Mouse (Mus musculus) heart, embryonic 11.5 days (tissue): ENCODE results near the gene Tbxa2r. TPM values are rescaled to one million over a fixed set of nuclear protein-coding genes. Genes with fewer than 3 reads are reported as not detected.

ENCODE experiments used
- ATAC-seq: fragments of 200-750 bp; cut with Nextera tagmentation; replicated peaks from 2 replicates; pipeline ENCODE4 v1.8.0; 2017; ENCODE audit warnings: moderate library complexity; ENCODE audit not compliant: insufficient number of reproducible peaks, low FRiP score, low TSS enrichment
- H3K27ac ChIP-seq: fragments of 300-500 bp; sonication (generic); 2 replicates; pipeline ENCODE4 v1.5.1; 2014; ENCODE audit warnings: mild to moderate bottlenecking, low read depth, low read length
- H3K27me3 ChIP-seq: fragments of 300-500 bp; sonication (generic); 2 replicates; pipeline ENCODE4 v1.6.1; 2014; ENCODE audit warnings: mild to moderate bottlenecking, low read length, mixed read lengths; ENCODE audit not compliant: control insufficient read depth, insufficient read depth
- H3K36me3 ChIP-seq: fragments of 300-500 bp; sonication (generic); 2 replicates; pipeline ENCODE4 v1.6.1; 2014; ENCODE audit warnings: mild to moderate bottlenecking, low read length, moderate library complexity, mixed read lengths; ENCODE audit not compliant: control insufficient read depth, insufficient read depth
- H3K4me1 ChIP-seq: fragments of 300-500 bp; sonication (generic); 2 replicates; pipeline ENCODE4 v1.6.1; 2014; ENCODE audit warnings: low read length; ENCODE audit not compliant: control insufficient read depth, insufficient read depth
- H3K4me2 ChIP-seq: fragments of 300-500 bp; sonication (generic); 2 replicates; pipeline ENCODE4 v1.6.1; 2014; ENCODE audit warnings: mild to moderate bottlenecking, moderate library complexity
- H3K4me3 ChIP-seq: fragments of 300-500 bp; sonication (generic); 2 replicates; pipeline ENCODE4 v1.5.1; 2014; ENCODE audit warnings: low read depth, low read length
- H3K9ac ChIP-seq: fragments of 300-500 bp; sonication (generic); 2 replicates; pipeline ENCODE4 v1.6.1; 2014; ENCODE audit warnings: mild to moderate bottlenecking, low read depth, low read length, moderate library complexity
- H3K9me3 ChIP-seq: fragments of 300-500 bp; sonication (generic); replicated peaks from 2 replicates; pipeline ENCODE4 v1.6.1; 2016; ENCODE audit warnings: low read length; ENCODE audit not compliant: control insufficient read depth
- WGBS: fragments of 180-500 bp; shearing (Covaris S2); extraction: QIAGEN DNeasy Blood & Tissue Kit; methylation state at CpG from one replicate; pipeline ENCODE4 v1.1.7; 2014; ENCODE audit not compliant: insufficient replicate concordance; 5-methylcytosine and 5-hydroxymethylcytosine counted together
- polyA plus RNA-seq: library from polyadenylated mRNA; unstranded; fragments of >200 nt; fragmentation: Nextera tagmentation; extraction: Ambion mirVana; gene quantifications from 2 replicates; pipeline ENCODE4 v1.2.1, GENCODE M21; 2014

Tbxa2r gene
- polyA plus RNA-seq, 1 experiment from 2014 or later, result 10.9 TPM

GRCm38 (mm10) chr10:81350351-81351063, 22.0 kb downstream of the Tbxa2r start, which contains the start of gene Hmg20b:
Gene Hmg20b (minus strand): TSS chr10:81350480.
- Histone ChIP-seq H3K4me2 (peak within 1 kb of the TSS; percentile 95), H3K27ac (peak within 1 kb of the TSS; percentile 80), H3K9ac (peak within 1 kb of the TSS; percentile 93), H3K9me3 (no peaks in the 10 kb centered on the region), H3K36me3 (peaks cover 11% of the 10 kb centered on the region; the same call in 1 of the 2 replicates), H3K4me1 (peaks cover 37% of the 10 kb centered on the region), H3K27me3 (no peaks in the 10 kb centered on the region), H3K4me3 (peak within 1 kb of the TSS; percentile 85)
- ATAC-seq, result peak; percentile 88
- under 1% methylated on average over 54 of the region's 54 CpGs for WGBS

- Histone ChIP-seq H3K9me3 (no peaks in the 10 kb centered on the region), H3K36me3 (peaks cover 11% of the 10 kb centered on the region; the same call in 1 of the 2 replicates), H3K9ac (peak overlapping the region; percentile 54; the same call in 1 of the 2 replicates), H3K27ac (peak overlapping the region; percentile 41), H3K4me3 (no peak overlapping the region), H3K4me1 (peaks cover 34% of the 10 kb centered on the region), H3K4me2 (peak overlapping the region; percentile 47), H3K27me3 (no peaks in the 10 kb centered on the region)
- no peak for ATAC-seq
- 15% methylated on average over 9 of the region's 9 CpGs for WGBS
These were observed 23.3 kb downstream of the Tbxa2r start for GRCm38 (mm10) chr10:81351678-81352291.

DNA sequence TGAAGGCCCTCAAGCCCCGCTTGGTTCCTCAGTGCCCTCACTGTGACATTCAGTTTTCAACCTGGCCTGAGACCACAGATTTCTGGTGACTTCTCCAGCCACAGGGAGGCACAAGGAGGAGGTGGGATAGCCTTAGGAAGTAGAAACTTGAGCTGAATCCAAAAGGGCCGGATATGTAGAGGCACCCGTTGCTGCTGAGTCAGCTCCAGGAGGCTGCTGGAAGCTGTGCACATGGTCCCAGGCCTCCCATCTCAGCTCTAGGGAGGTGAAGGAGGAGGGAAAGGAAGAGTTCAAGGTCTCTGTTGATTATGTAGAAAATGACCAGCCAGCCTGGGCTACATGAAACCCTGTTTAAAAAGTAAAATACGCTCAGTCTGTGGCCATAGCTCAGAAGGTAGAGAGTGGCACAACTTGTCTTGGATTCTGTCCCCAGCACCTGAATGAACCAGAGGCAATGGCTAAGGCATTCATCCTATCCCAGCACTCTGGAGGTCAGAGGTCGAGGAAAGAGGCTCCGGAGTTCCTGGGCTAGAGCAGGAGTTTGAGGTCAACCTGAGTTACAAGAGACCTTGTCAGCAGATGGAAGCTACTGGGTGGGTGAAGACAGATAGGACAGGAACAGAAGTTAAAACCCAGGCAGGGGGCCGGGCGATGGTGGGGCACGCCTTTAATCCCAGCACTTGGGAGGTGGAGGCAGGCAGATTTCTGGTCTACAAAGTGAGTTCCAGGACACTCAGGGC, 26.4 kb downstream of the Tbxa2r start:
- no peak overlapping the region for H3K9ac ChIP-seq
- H3K27me3 ChIP-seq, result no peaks in the 10 kb centered on the region
- 55% methylated on average over 9 of the region's 9 CpGs for WGBS
- no peak overlapping the region for H3K4me2 ChIP-seq
- no peak overlapping the region for H3K4me3 ChIP-seq
- H3K9me3 ChIP-seq, result no peaks in the 10 kb centered on the region
- H3K36me3 ChIP-seq, result no peaks in the 10 kb centered on the region
- H3K4me1 ChIP-seq, result peaks cover 25% of the 10 kb centered on the region
- no peak for ATAC-seq
- no peak overlapping the region for H3K27ac ChIP-seq

GRCm38 (mm10) chr10:81355533-81355932, 27.0 kb downstream of the Tbxa2r start:
- H3K9ac ChIP-seq, result no peak overlapping the region
- no peak overlapping the region for H3K27ac ChIP-seq
- no peak for ATAC-seq
- H3K9me3 ChIP-seq, result no peaks in the 10 kb centered on the region
- WGBS, result 73% methylated on average over 4 of the region's 4 CpGs
- H3K27me3 ChIP-seq, result no peaks in the 10 kb centered on the region
- H3K4me2 ChIP-seq, result no peak overlapping the region
- no peak overlapping the region for H3K4me3 ChIP-seq
- H3K4me1 ChIP-seq, result peaks cover 26% of the 10 kb centered on the region
- no peaks in the 10 kb centered on the region for H3K36me3 ChIP-seq

DNA sequence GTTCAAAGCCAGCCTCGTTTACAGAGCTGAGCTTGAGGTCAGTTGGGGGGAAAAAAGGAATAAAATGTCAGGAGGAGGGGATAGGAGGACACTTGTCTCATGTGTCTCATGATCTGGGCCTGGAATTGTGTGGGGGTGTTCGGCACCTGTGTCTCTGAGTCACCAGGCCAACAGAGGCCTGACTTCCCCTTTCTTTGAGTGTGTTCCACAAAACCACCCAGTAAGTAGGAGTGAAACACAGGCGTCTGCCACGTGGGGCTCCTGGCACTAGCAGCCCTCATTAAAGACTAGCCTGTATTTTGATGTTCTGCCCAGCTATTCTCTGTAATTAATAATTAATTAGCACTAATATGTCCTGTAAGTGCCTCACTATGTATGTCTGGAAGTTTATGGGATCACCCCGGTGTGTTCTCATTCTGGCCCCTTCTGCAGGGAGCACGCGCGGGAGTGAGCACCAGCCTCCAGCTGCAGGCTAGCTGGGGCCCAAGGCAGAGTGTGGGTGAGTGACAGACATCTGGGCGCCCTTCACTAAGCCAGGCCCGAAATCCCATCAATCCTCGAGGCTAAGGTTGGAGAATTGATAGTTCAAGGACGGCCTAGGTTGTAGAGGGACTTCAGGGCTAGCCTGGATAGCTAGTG, 27.9 kb downstream of the Tbxa2r start:
- Histone ChIP-seq H3K27me3 (no peaks in the 10 kb centered on the region), H3K27ac (no peak overlapping the region), H3K36me3 (no peaks in the 10 kb centered on the region), H3K4me1 (peaks cover 29% of the 10 kb centered on the region), H3K9ac (peak overlapping the region; percentile 2; the same call in 1 of the 2 replicates), H3K4me3 (peak overlapping the region; percentile 68), H3K4me2 (peak overlapping the region; percentile 90), H3K9me3 (no peaks in the 10 kb centered on the region)
- WGBS, result 53% methylated on average over 12 of the region's 12 CpGs
- no peak for ATAC-seq

- Histone ChIP-seq H3K27me3 (no peaks in the 10 kb centered on the region), H3K4me3 (peak within 1 kb of the TSS; percentile 68), H3K27ac (no peak within 1 kb of the TSS; the same call in none of the 2 replicates), H3K4me1 (peaks cover 34% of the 10 kb centered on the region), H3K9ac (peak within 1 kb of the TSS; percentile 85), H3K4me2 (peak within 1 kb of the TSS; percentile 90), H3K9me3 (no peaks in the 10 kb centered on the region), H3K36me3 (no peaks in the 10 kb centered on the region)
- 4% methylated on average over 38 of the region's 79 CpGs for WGBS
- peak; percentile 86 for ATAC-seq
These were observed 28.7 kb downstream of the Tbxa2r start, which contains the start of gene Mfsd12 for GRCm38 (mm10) chr10:81356991-81357844. Gene Mfsd12 (plus strand): TSS chr10:81357491.

DNA sequence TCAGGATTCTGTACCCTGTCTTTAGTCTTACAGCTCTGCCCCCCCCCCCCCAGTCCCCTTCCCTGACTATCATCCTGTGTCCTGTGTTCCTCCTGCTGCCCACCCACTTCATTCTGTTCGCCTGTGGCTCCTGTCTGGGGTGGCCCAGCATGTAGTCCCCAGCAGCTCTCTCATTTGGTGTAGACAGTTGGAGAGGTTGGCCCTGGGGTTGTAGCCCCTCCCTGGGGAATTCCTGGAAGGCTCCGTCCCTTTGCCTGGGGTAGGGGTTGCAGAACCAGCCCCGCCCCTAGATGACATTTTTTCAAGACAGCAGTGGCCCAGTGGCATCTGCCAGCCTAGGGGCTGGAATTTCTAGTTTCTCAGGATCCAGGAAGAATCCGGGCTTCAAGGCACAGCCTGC, 29.7 kb downstream of the Tbxa2r start:
- peak overlapping the region; percentile 85 for H3K9ac ChIP-seq
- H3K4me2 ChIP-seq, result peak overlapping the region; percentile 90
- H3K4me1 ChIP-seq, result peaks cover 44% of the 10 kb centered on the region
- no peaks in the 10 kb centered on the region for H3K36me3 ChIP-seq
- no peaks in the 10 kb centered on the region for H3K27me3 ChIP-seq
- no peaks in the 10 kb centered on the region for H3K9me3 ChIP-seq
- ATAC-seq, result no peak
- H3K4me3 ChIP-seq, result peak overlapping the region; percentile 68
- H3K27ac ChIP-seq, result peak overlapping the region; percentile 47
- WGBS, result 21% methylated on average over 4 of the region's 4 CpGs
